Mouse (Mus musculus) midbrain, postnatal 0 days (tissue): ENCODE data around the gene Amz2. TPM values are rescaled to one million over a fixed set of nuclear protein-coding genes. Genes with fewer than 3 reads are reported as not detected.

Source experiments
- ATAC-seq: fragments of 200-750 bp; cut with Nextera tagmentation; 2 replicates; pipeline ENCODE4 v1.8.0; 2017; ENCODE audit warnings: moderate number of reproducible peaks, mild to moderate bottlenecking, moderate TSS enrichment, moderate library complexity; ENCODE audit not compliant: low FRiP score
- DNase-seq: peaks from one replicate; pipeline ENCODE4 v3.0.0-alpha.2; 2015; ENCODE audit warnings: low spot score
- H3K27ac ChIP-seq: fragments of 300-500 bp; sonication (generic); 2 replicates; pipeline ENCODE4 v1.5.1; 2014; ENCODE audit warnings: low read depth, mild to moderate bottlenecking, low read length, mixed read lengths
- H3K27me3 ChIP-seq: fragments of 300-500 bp; sonication (generic); 2 replicates; pipeline ENCODE4 v1.6.1; 2014; ENCODE audit warnings: low read length, control low read depth, mixed read lengths; ENCODE audit not compliant: insufficient read depth
- H3K36me3 ChIP-seq: fragments of 300-500 bp; sonication (generic); 2 replicates; pipeline ENCODE4 v1.6.1; 2014; ENCODE audit warnings: low read length, control low read depth, mixed read lengths; ENCODE audit not compliant: insufficient read depth
- H3K4me1 ChIP-seq: fragments of 300-500 bp; sonication (generic); 2 replicates; pipeline ENCODE4 v1.6.1; 2014; ENCODE audit warnings: mild to moderate bottlenecking, control low read depth, antibody characterized with exemption, low read length, mixed read lengths; ENCODE audit not compliant: insufficient read depth
- H3K4me2 ChIP-seq: fragments of 300-500 bp; sonication (generic); 2 replicates; pipeline ENCODE4 v1.6.1; 2014; ENCODE audit warnings: low read depth, mild to moderate bottlenecking, low read length, mixed read lengths; ENCODE audit not compliant: poor library complexity, severe bottlenecking
- H3K4me3 ChIP-seq: fragments of 300-500 bp; sonication (generic); 2 replicates; pipeline ENCODE4 v1.5.1; 2014; ENCODE audit warnings: low read depth, mild to moderate bottlenecking, low read length, moderate library complexity
- H3K9ac ChIP-seq: fragments of 300-500 bp; sonication (generic); replicated peaks from 2 replicates; pipeline ENCODE4 v1.6.1; 2014; ENCODE audit warnings: mild to moderate bottlenecking, low read length, moderate library complexity, mixed read lengths; ENCODE audit not compliant: poor library complexity, severe bottlenecking
- H3K9me3 ChIP-seq: fragments of 300-500 bp; sonication (generic); 2 replicates; pipeline ENCODE4 v1.6.1; 2016; ENCODE audit warnings: low read length, control low read depth
- CTCF ChIP-seq: IDR thresholded peaks from 2 replicates; pipeline ENCODE4 v1.5.1; 2016; ENCODE audit warnings: antibody characterized with exemption, mild to moderate bottlenecking
- WGBS: fragments of 180-500 bp; shearing (Covaris S2); extraction: QIAGEN DNeasy Blood & Tissue Kit; methylation state at CpG from one replicate; pipeline ENCODE4 v1.1.7; 2014; 5-methylcytosine and 5-hydroxymethylcytosine counted together
- polyA plus RNA-seq: library from polyadenylated mRNA; unstranded; fragments of >200 nt; fragmentation: Nextera tagmentation; extraction: Ambion mirVana; gene quantifications from 2 replicates; pipeline ENCODE4 v1.2.1, GENCODE M21; 2015
- total RNA-seq: library from RNA; depleted of rRNA; stranded (reverse); fragments of >200 nt; gene quantifications from 2 replicates; pipeline ENCODE4 v1.2.3, GENCODE M21; 2014

Amz2 gene
- total and polyA plus RNA-seq, 2 experiments from 2014 or later: 40.1 to 156 TPM

GRCm38 (mm10) chr11:109406431-109406830 is 19.3 kb upstream of the Amz2 start:
- H3K9ac ChIP-seq: no peak overlapping the region
- no peaks in the 10 kb centered on the region for H3K36me3 ChIP-seq
- H3K9me3 ChIP-seq: no peaks in the 10 kb centered on the region
- DNase-seq: no peak
- no peak overlapping the region for H3K27ac ChIP-seq
- no peaks in the 10 kb centered on the region for H3K4me1 ChIP-seq
- H3K4me2 ChIP-seq: no peak overlapping the region
- no peak overlapping the region for H3K4me3 ChIP-seq
- WGBS: 88% methylated on average over 5 of the region's 5 CpGs
- H3K27me3 ChIP-seq: no peaks in the 10 kb centered on the region
- TF ChIP-seq CTCF: no peak
- no peak for ATAC-seq

GRCm38 (mm10) chr11:109410197-109410980 is 15.4 kb upstream of the Amz2 start:
- 91% methylated on average over 15 of the region's 15 CpGs for WGBS
- no peak for TF ChIP-seq CTCF
- Histone ChIP-seq H3K4me1 (no peaks in the 10 kb centered on the region), H3K4me3 (no peak overlapping the region), H3K27me3 (no peaks in the 10 kb centered on the region), H3K27ac (no peak overlapping the region), H3K9me3 (no peaks in the 10 kb centered on the region), H3K9ac (no peak overlapping the region), H3K4me2 (no peak overlapping the region), H3K36me3 (no peaks in the 10 kb centered on the region)
- DNase-seq (no peak), ATAC-seq (no peak)

DNA sequence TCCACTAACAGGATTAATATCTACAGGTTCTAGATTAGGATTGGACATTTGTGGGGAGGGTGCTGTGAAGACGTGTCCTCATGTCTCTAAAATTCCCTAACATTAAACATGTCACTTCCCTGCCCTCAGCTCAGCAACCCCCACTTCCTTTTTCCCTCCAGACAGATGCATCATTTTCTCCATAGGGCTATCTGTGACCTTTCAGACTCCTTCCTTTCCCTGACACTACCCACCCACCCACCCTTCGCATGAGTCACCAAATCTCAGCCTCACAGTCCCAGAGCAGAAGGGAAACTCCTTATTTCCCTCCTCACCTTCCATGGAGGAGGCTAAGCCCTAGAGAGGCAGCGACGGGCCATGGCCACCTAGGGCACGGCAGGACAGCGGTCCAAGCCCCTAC is 12.1 kb upstream of the Amz2 start, which contains the start of gene 9930022D16Rik:
Gene 9930022D16Rik (plus strand): TSS at position 301 of the 400 bp plus-strand sequence.
- Histone ChIP-seq H3K4me1 (no peaks in the 10 kb centered on the region), H3K4me2 (no peak within 1 kb of the TSS), H3K9me3 (no peaks in the 10 kb centered on the region), H3K4me3 (no peak within 1 kb of the TSS), H3K27ac (no peak within 1 kb of the TSS), H3K36me3 (no peaks in the 10 kb centered on the region), H3K9ac (no peak within 1 kb of the TSS), H3K27me3 (no peaks in the 10 kb centered on the region)
- DNase-seq (no peak), ATAC-seq (no peak)
- no peak for TF ChIP-seq CTCF
- 90% methylated on average over 6 of the region's 6 CpGs for WGBS

DNA sequence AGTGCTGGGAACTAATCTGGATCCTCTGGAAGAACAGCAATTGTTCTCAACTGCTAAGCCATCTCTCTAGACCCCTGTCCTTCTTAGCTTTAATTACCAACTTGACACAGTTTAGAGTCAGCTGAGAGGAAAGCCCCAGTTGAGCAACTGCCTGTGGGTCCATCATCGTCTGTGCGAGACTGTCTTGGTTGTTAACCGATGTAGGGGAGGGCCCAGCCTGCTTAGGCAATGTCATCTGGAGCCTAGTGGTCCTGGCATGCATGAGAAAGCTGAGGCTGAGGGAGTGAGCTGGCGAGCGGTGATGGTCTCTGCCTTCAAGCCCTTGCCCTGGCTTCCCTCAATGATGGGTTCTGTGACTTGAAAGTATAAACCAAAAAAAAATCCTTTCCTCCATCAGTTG is 10.9 kb upstream of the Amz2 start:
- no peaks in the 10 kb centered on the region for H3K27me3 ChIP-seq
- no peaks in the 10 kb centered on the region for H3K36me3 ChIP-seq
- H3K4me1 ChIP-seq: no peaks in the 10 kb centered on the region
- H3K4me2 ChIP-seq: no peak overlapping the region
- no peak overlapping the region for H3K9ac ChIP-seq
- no peaks in the 10 kb centered on the region for H3K9me3 ChIP-seq
- DNase-seq (no peak), ATAC-seq (no peak)
- no peak overlapping the region for H3K4me3 ChIP-seq
- no peak overlapping the region for H3K27ac ChIP-seq
- 84% methylated on average over 5 of the region's 5 CpGs for WGBS
- TF ChIP-seq CTCF: no peak

DNA sequence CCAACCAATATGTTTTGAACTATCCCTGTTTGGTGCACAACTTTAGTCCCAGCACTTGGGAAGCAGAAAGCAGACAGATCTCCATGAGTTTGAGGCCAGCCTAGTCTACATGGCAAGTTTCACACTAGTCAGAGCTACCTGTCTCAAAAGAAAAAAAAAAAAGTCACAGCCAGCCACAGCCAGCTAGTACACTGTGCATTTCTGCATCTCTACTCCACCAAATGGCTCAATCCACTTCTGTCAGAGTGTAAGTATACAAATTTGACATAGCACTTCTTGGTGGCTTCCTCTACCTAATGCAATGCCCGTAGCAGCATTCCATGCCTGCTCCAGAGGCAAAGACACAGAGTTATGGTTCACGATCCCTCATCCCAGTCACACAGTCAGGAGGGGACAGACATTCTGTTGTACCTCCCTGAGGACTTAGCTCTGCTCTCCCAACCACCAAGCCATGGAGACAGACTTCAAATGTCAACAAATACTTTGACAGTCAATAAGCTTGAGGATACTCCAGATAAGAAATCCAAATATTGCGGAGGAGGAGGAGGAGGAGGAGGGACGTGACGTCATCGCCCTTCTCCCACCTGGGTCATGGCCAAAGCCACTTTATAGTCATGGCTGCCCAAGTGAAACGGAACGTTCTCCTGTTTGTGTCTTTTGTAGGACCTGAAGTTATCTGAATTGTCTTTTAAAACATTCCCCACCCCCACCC is 8.9 kb upstream of the Amz2 start:
- Histone ChIP-seq H3K9ac (no peak overlapping the region), H3K27me3 (no peaks in the 10 kb centered on the region), H3K27ac (no peak overlapping the region), H3K4me1 (no peaks in the 10 kb centered on the region), H3K36me3 (no peaks in the 10 kb centered on the region), H3K4me3 (no peak overlapping the region), H3K9me3 (no peaks in the 10 kb centered on the region), H3K4me2 (no peak overlapping the region)
- ATAC-seq (no peak), DNase-seq (no peak)
- TF ChIP-seq CTCF: no peak
- 86% methylated on average over 8 of the region's 8 CpGs for WGBS

- H3K4me1 ChIP-seq: no peaks in the 10 kb centered on the region
- WGBS: 93% methylated on average over 9 of the region's 9 CpGs
- ATAC-seq (no peak), DNase-seq (no peak)
- no peaks in the 10 kb centered on the region for H3K36me3 ChIP-seq
- H3K4me3 ChIP-seq: no peak overlapping the region
- no peaks in the 10 kb centered on the region for H3K9me3 ChIP-seq
- no peaks in the 10 kb centered on the region for H3K27me3 ChIP-seq
- TF ChIP-seq CTCF: no peak
- H3K4me2 ChIP-seq: no peak overlapping the region
- no peak overlapping the region for H3K27ac ChIP-seq
- no peak overlapping the region for H3K9ac ChIP-seq
Observed at GRCm38 (mm10) chr11:109417472-109418040, 8.2 kb upstream of the Amz2 start.
